In the genomic region with DNA sequence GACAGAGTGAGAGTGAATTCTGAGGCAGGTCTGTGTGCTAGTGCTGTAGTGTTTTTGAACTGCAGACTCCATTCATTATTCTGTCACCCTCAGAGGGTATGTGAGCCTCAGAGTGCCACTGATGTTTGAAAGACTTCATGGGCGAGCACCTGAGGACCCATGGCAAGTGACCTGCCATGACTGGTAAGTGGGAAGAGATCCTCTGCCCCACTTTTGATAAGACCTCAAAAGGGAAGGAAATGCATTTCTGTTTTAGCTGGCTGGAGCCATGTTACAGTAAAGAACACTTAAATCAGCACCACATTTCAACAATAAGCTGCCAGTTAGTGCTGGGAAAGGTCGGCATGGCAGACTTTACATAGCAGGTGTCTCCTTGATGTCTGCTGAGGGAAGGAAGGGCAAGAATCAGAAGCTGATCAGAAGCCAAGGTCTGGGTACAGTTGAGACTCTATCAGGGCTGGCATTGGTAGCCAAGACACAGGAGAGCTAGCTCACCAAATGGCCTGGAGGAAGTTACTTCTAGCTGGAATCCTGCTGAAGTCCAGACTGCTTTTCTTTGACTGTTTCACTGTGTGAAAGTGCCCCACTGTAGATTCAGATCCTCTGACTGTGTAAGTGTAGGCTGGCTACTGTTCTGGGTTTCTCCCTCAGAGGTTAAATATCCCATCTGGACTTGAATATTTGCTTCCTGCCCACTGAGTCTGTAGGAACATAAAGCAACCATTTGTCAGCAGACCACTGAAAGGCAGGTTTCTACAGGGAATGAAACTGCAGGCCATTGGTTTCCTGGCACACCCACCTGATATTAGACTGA, we compare ENCODE assay signal across 9 mouse cellular contexts.
A peak's percentile ranks its signal among the peaks of the same experiment; 100 is the strongest.
DNase-seq lines count a peak whose midpoint lies in the region; ATAC-seq and TF ChIP-seq lines count a peak whose summit lies in the region.
"Had no signal": no experiment of that assay in that cellular context is flagged by ENCODE, and none has a peak within 500 bp of the region (broad histone marks: within the 10 kb centered on the region; RNA-seq: fewer than 3 reads in every experiment).

No protein-coding gene starts in this region.

- peak overlapping the region; percentile 27; the same call in 1 of the 2 replicates for H3K4me2 ChIP-seq in stomach, embryonic 16.5 days (ENCODE audit: low read depth, low read length)

- H3K9ac ChIP-seq in stomach, embryonic 16.5 days (ENCODE audit: low read length): 0 out of 2 replicates have a peak overlapping the region, but pooled peaks have one; percentile 48

- TF ChIP-seq CTCF in layer of hippocampus, adult 2 months (conservative IDR thresholded peaks at IDR 0.05): no peak

- H3K27ac ChIP-seq in layer of hippocampus, adult 2 months: peak overlapping the region; percentile 84
- peak overlapping the region; percentile 90 for H3K27ac ChIP-seq in stomach, embryonic 16.5 days (ENCODE audit: low read length)

- no peaks in the 10 kb centered on the region for H3K27me3 ChIP-seq in stomach, embryonic 16.5 days (ENCODE audit: control insufficient read depth, insufficient read depth, low read length)

- ATAC-seq in stomach, embryonic 16.5 days (ENCODE audit: insufficient read depth, low FRiP score): peak; percentile 27; the same call in 1 of the 2 replicates
- no peak for ATAC-seq in cerebellum, adult (ENCODE audit: insufficient number of reproducible peaks, low FRiP score, low TSS enrichment)

- H3K4me1 ChIP-seq in stomach, embryonic 16.5 days (ENCODE audit: control insufficient read depth, insufficient read depth, low read length): peaks cover 45% of the 10 kb centered on the region

- DNase-seq in layer of hippocampus, adult 2 months (ENCODE audit: low spot score in 2 of 2): no peak
- no peak for DNase-seq in layer of hippocampus, adult 9-11 months
- peak; percentile 47 for DNase-seq in brain, adult 2 months (ENCODE audit: low read depth, low spot score)
- DNase-seq in induced T-regulatory cell, adult 2 months (ENCODE audit: low read depth): peak; percentile 47
- no peak for DNase-seq in adrenal gland, adult 18-20 months (ENCODE audit: low spot score in 2 of 2)
- DNase-seq: embryo, embryonic 11 days; lung, adult 2 months had no signal

- no peaks in the 10 kb centered on the region for H3K9me3 ChIP-seq in stomach, embryonic 16.5 days (replicated peaks; ENCODE audit: control insufficient read depth, low read length)

- no peak overlapping the region for H3K4me3 ChIP-seq in layer of hippocampus, adult 2 months
- H3K4me3 ChIP-seq in stomach, embryonic 16.5 days (replicated peaks; ENCODE audit: low read length): no peak overlapping the region

- 51% methylated on average over 2 of the region's 2 CpGs for WGBS in stomach, embryonic 16.5 days

- H3K36me3 ChIP-seq in stomach, embryonic 16.5 days (ENCODE audit: control insufficient read depth, insufficient read depth, low read length): no peaks in the 10 kb centered on the region

Comparison
In these comparisons a context has a peak if more than half of its experiments do, and no peak if none do; other contexts are left out.
1. DNase-seq: peak in brain, adult 2 months (single experiment) and induced T-regulatory cell, adult 2 months (single experiment); none in layer of hippocampus, adult 2 months (0 of 2), layer of hippocampus, adult 9-11 months (single experiment) and adrenal gland, adult 18-20 months (0 of 2).